Mouse (Mus musculus): ENCODE results near the gene Syne2. TPM values are rescaled to one million over a fixed set of nuclear protein-coding genes. Genes with fewer than 3 reads are reported as not detected.

The Syne2 gene
- polyA plus RNA-seq (2015; fragmentation: Nextera tagmentation; extraction: Ambion mirVana), result 4.9 and 6.3 TPM in 2 replicates

- TF ChIP-seq EP300 (IDR thresholded peaks at IDR 0.05; ENCODE audit: low read depth), result no peak
- TF ChIP-seq CTCF (IDR thresholded peaks at IDR 0.05; ENCODE audit: low read depth), result no peak
- Histone ChIP-seq H3K4me1 (ENCODE audit: insufficient read depth) (peaks cover 9% of the 10 kb centered on the region), H3K27me3 (ENCODE audit: insufficient read depth, low read length) (peaks cover 14% of the 10 kb centered on the region), H3K9me3 (ENCODE audit: low read length) (no peaks in the 10 kb centered on the region), H3K36me3 (replicated peaks; ENCODE audit: insufficient read depth, low read length) (no peaks in the 10 kb centered on the region), H3K9ac (replicated peaks) (peak within 1 kb of the TSS; percentile 68), H3K4me3 (ENCODE audit: low read depth, low read length) (peak within 1 kb of the TSS; percentile 69), H3K4me2 (ENCODE audit: low read depth, low read length) (peak within 1 kb of the TSS; percentile 72), H3K27ac (ENCODE audit: low read depth) (peak within 1 kb of the TSS; percentile 74)
- peak; percentile 88 for DNase-seq
- peak; percentile 94 for ATAC-seq
- under 1% methylated on average over 54 of the region's 54 CpGs for WGBS (ENCODE audit: insufficient replicate concordance)
Observed at GRCm38 (mm10) chr12:75817959-75818452, at the start of gene Syne2. Gene Syne2 (plus strand): TSS chr12:75818134.

DNA sequence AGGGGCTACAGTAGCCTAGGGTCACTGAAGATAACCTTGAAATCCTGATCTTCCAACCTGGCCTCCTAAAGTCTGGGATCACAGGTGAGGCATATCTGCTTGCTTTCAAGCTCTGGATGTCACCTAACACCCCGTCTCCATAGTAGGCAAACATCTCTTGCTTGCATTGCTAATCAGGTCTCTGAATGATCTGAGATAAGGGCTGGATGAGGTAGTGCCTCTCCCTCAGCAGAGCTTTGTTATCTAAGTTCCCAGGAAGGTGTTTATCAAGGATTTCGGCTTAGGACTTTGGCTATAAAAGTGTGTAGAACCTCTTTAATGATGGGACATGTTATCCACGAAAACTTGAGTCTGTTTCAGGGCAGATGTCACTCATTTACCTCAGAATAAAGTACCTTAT is 46.5 kb upstream of the Syne2 start:
- 25% methylated on average over 3 of the region's 3 CpGs for WGBS (ENCODE audit: insufficient replicate concordance)
- Histone ChIP-seq H3K27me3 (ENCODE audit: insufficient read depth, low read length) (no peaks in the 10 kb centered on the region), H3K4me2 (ENCODE audit: low read depth, low read length) (no peak overlapping the region), H3K27ac (ENCODE audit: low read depth) (no peak overlapping the region), H3K9me3 (ENCODE audit: low read length) (peaks cover 1% of the 10 kb centered on the region; the same call in 1 of the 2 replicates), H3K4me1 (ENCODE audit: insufficient read depth) (no peaks in the 10 kb centered on the region), H3K36me3 (replicated peaks; ENCODE audit: insufficient read depth, low read length) (no peaks in the 10 kb centered on the region), H3K4me3 (ENCODE audit: low read depth, low read length) (no peak overlapping the region), H3K9ac (replicated peaks) (no peak overlapping the region)
- TF ChIP-seq EP300 (IDR thresholded peaks at IDR 0.05; ENCODE audit: low read depth) (no peak), CTCF (IDR thresholded peaks at IDR 0.05; ENCODE audit: low read depth) (no peak)
- ATAC-seq, result no peak
- DNase-seq, result no peak

- H3K4me1 ChIP-seq (ENCODE audit: insufficient read depth), result no peaks in the 10 kb centered on the region
- no peak overlapping the region for H3K4me2 ChIP-seq (ENCODE audit: low read depth, low read length)
- H3K27me3 ChIP-seq (ENCODE audit: insufficient read depth, low read length), result no peaks in the 10 kb centered on the region
- ATAC-seq, result peak; percentile 25; the same call in 1 of the 2 replicates
- peak; percentile 73 for DNase-seq
- no peaks in the 10 kb centered on the region for H3K36me3 ChIP-seq (replicated peaks; ENCODE audit: insufficient read depth, low read length)
- TF ChIP-seq EP300 (IDR thresholded peaks at IDR 0.05; ENCODE audit: low read depth) (no peak), CTCF (IDR thresholded peaks at IDR 0.05; ENCODE audit: low read depth) (peak; percentile 80)
- H3K4me3 ChIP-seq (ENCODE audit: low read depth, low read length), result no peak overlapping the region
- no peak overlapping the region for H3K27ac ChIP-seq (ENCODE audit: low read depth)
- H3K9ac ChIP-seq (replicated peaks), result no peak overlapping the region
- 14% methylated on average over 3 of the region's 3 CpGs for WGBS (ENCODE audit: insufficient replicate concordance)
- peaks cover 5% of the 10 kb centered on the region; the same call in 1 of the 2 replicates for H3K9me3 ChIP-seq (ENCODE audit: low read length)
Observed at GRCm38 (mm10) chr12:75772424-75773034, 45.4 kb upstream of the Syne2 start.

DNA sequence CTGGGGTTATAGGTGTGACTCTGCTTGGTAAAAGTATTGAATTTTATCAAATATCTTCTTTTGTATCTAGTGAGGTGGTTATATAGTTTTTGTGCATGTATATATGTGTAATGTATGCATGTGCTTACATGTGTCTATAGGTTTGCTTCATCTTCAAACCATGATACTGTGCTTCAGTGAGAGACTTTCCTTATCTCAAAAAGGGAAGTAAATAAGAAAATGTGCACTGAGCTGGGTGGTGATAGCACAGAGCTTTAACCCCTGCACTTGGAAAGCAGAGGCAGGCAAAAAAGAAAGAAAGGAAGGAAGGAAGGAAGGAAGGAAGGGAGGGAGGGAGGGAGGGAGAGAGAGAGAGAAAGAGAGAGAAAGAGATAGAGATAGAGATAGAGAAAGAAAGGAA is 36.5 kb upstream of the Syne2 start:
- 0 out of 2 replicates have a peak overlapping the region, but pooled peaks have one; percentile 30 for H3K27ac ChIP-seq (ENCODE audit: low read depth)
- H3K4me3 ChIP-seq (ENCODE audit: low read depth, low read length), result no peak overlapping the region
- no peak for DNase-seq
- peaks cover 4% of the 10 kb centered on the region; the same call in 1 of the 2 replicates for H3K9me3 ChIP-seq (ENCODE audit: low read length)
- H3K27me3 ChIP-seq (ENCODE audit: insufficient read depth, low read length), result no peaks in the 10 kb centered on the region
- H3K9ac ChIP-seq (replicated peaks), result no peak overlapping the region
- no peak overlapping the region for H3K4me2 ChIP-seq (ENCODE audit: low read depth, low read length)
- no peaks in the 10 kb centered on the region for H3K4me1 ChIP-seq (ENCODE audit: insufficient read depth)
- no peaks in the 10 kb centered on the region for H3K36me3 ChIP-seq (replicated peaks; ENCODE audit: insufficient read depth, low read length)
- TF ChIP-seq CTCF (IDR thresholded peaks at IDR 0.05; ENCODE audit: low read depth) (no peak), EP300 (IDR thresholded peaks at IDR 0.05; ENCODE audit: low read depth) (no peak)
- ATAC-seq, result no peak

DNA sequence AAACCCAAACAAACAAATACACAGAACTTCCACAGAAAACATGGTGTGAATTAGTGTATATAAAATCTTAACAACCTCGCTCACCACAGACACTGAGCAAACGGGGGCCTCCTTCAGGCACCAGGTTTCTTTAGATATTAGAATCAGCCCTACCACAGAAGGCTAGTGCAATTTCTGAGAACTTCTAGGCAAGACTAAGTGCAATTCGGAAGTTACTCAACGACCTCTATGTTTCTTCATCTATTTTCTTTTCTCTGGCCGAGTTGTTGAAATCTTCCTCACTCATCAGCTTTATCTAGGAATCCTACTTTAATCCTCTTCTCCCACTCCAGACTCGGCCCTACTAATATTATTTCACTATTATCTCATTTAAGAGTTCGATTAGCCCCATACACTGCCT is 35.9 kb upstream of the Syne2 start:
- no peak overlapping the region for H3K4me2 ChIP-seq (ENCODE audit: low read depth, low read length)
- no peak overlapping the region for H3K9ac ChIP-seq (replicated peaks)
- H3K27ac ChIP-seq (ENCODE audit: low read depth), result 0 out of 2 replicates have a peak overlapping the region, but pooled peaks have one; percentile 30
- H3K9me3 ChIP-seq (ENCODE audit: low read length), result no peaks in the 10 kb centered on the region
- no peak for ATAC-seq
- H3K36me3 ChIP-seq (replicated peaks; ENCODE audit: insufficient read depth, low read length), result no peaks in the 10 kb centered on the region
- 50% methylated on average over 7 of the region's 7 CpGs for WGBS (ENCODE audit: insufficient replicate concordance)
- H3K27me3 ChIP-seq (ENCODE audit: insufficient read depth, low read length), result no peaks in the 10 kb centered on the region
- no peaks in the 10 kb centered on the region for H3K4me1 ChIP-seq (ENCODE audit: insufficient read depth)
- TF ChIP-seq CTCF (IDR thresholded peaks at IDR 0.05; ENCODE audit: low read depth) (no peak), EP300 (IDR thresholded peaks at IDR 0.05; ENCODE audit: low read depth) (no peak)
- H3K4me3 ChIP-seq (ENCODE audit: low read depth, low read length), result no peak overlapping the region
- no peak for DNase-seq

GRCm38 (mm10) chr12:75784271-75784751 is 33.6 kb upstream of the Syne2 start:
- TF ChIP-seq EP300 (IDR thresholded peaks at IDR 0.05; ENCODE audit: low read depth) (no peak), CTCF (IDR thresholded peaks at IDR 0.05; ENCODE audit: low read depth) (no peak)
- no peaks in the 10 kb centered on the region for H3K27me3 ChIP-seq (ENCODE audit: insufficient read depth, low read length)
- DNase-seq (no peak), ATAC-seq (no peak)
- no peaks in the 10 kb centered on the region for H3K9me3 ChIP-seq (ENCODE audit: low read length)
- no peak overlapping the region for H3K27ac ChIP-seq (ENCODE audit: low read depth)
- no peak overlapping the region for H3K4me3 ChIP-seq (ENCODE audit: low read depth, low read length)
- 78% methylated on average over 2 of the region's 2 CpGs for WGBS (ENCODE audit: insufficient replicate concordance)
- no peak overlapping the region for H3K4me2 ChIP-seq (ENCODE audit: low read depth, low read length)
- H3K36me3 ChIP-seq (replicated peaks; ENCODE audit: insufficient read depth, low read length), result no peaks in the 10 kb centered on the region
- no peaks in the 10 kb centered on the region for H3K4me1 ChIP-seq (ENCODE audit: insufficient read depth)
- H3K9ac ChIP-seq (replicated peaks), result no peak overlapping the region

Data from liver, postnatal 0 days (tissue).